Mouse (Mus musculus) spleen, postnatal 10 days (tissue): ENCODE data around the gene Pou5f1.

ENCODE experiments used
- DNase-seq, 2 experiments: peaks; one replicate each; pipeline ENCODE4 v3.0.0; 2021 to 2022; ENCODE audit warnings: low spot score in 2 of 2

Pou5f1 gene

DNA sequence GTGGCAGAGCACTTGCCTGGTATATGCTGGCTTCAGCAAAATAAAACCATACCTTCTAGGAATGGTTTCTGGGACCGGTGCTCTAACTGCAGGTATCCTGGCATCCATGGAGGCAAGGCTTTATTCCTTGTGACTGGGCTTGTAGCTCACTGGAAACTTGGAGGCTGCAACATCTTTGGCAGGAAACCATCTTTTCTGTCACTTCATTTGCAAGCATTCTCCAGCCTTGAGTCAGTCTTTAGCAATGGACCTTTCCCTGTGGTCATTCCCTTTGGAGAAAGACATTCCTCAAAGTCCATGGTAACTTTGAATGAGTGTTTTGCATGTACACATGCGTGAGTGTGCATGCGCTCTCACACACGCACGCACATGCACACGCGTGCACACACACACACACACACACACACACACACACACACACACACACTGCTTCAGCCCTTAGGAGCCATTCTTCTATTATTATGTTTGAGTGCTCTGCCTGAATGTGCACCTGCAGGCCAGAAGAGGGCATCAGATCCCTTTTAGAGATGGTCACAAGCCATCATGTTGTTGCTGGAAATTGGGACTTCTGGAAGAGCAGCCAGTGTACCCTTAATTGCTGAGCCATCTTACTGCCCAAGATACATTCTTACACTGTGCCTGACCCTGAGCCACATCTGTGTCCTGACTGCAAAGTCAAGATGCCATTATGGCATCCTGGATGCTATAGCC is 7.3 kb downstream of the Pou5f1 start:
- DNase-seq, result no peak

GRCm38 (mm10) chr17:35513886-35514285 is 8.1 kb downstream of the Pou5f1 start:
- peak; percentile 91 to 92 for DNase-seq

DNA sequence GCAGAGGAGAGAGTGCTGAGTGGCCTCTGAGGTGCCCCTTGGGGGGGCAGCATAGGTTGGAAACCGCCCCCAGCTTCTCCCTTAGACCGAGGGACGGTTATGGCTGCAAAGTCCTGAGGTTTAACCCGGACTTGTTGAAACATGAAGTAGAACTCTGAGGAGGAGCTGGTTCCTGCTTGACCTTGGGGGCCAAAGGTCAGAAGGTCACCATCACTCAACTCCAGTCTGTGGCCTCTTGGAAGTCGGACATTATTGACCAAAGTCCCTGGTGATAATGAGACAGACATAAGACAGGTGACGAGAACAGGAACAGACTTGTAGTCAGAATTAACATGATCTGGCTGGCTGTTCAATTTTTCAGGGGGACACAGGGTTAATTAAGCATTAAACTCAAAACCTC is 8.9 kb downstream of the Pou5f1 start:
- DNase-seq, result no peak

DNA sequence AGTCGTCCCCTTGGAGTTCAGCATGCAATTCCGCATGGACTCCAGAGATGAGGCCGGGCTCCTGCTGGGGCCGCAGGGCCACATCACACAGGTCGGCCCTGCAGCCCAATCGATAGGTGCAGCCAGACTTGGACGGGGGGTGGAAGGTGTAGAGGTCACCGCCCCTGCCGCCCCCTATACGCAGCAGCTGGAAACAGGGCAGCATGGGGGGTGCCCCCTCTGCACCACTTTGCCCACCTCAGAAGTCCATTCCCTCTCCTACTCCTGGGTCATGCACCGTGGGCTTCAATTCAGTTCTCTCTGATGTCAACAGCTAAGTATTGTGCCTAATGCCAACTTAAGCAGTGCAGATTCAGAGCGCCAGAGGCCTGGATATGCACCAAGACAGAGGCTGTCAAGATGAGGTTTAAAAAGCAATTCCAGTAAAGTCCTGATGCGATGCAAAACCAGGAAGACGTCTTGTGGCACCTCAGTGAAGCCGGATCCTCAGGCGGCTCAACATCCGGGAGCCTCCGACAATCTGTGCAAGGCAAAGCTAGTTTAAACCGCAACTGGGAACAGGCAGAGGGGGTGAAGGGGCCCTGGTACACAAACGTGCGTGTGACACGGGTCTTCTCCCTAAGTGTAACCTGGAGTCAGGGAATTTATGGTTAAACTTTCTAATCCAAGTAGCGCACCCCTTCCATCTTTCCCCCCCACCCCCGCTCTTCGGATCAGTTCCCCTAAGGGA is 10.3 kb downstream of the Pou5f1 start:
- DNase-seq, result peak in 1 of 2 experiments; percentile 35

DNA sequence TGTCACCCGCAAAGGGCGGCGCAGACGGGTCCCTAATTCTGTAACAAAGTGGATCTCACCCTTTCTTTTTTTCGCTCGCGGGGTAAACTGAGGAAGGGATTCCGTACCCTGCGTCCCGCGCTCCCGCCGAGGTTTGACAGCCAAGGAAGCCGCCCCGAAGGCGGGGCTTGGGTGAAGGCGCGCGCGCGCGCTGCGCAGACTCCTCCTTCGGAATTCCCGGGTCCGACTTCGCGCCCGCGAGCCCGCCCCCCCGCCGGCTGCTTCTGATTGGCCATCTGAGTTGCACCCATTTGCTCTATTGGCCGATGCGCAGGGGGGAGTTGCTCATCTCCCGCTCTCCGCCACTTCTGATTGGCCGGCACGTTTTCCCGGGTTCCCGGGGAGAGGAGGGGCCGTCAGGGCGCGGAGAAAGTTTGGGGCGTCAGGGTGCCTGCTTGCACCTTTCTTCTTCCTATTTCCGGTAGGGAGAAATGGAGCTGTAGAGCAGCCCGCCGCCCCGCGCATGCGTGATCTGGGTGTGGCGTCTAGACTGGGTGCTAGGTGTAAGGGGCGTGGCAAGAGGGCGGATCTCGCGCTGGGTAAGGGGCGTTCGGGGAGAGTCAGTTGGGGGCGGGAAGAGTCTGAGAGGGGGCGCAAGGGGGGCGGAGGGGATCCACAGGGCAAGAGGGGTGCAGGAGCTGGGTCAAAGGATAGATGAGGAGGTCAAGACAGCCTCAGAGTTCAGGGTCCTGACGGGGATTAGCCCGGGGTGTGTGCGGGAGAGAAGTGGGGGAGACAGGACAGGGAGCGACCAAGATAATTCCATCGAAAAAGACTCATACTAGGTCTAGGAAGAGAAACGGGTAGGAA is 11.1 kb downstream of the Pou5f1 start, which contains the start of the genes Tcf19 and Cchcr1:
TSS of gene Tcf19 (minus strand) at position 173 of the 849 bp plus-strand sequence.
TSS of gene Cchcr1 (plus strand) at position 449 of the 849 bp plus-strand sequence.
- DNase-seq, result peak; percentile 93 to 97

GRCm38 (mm10) chr17:35517526-35517925 is 11.7 kb downstream of the Pou5f1 start:
- peak in 1 of 2 experiments; percentile 42 for DNase-seq

- no peak for DNase-seq
These were observed 18.5 kb downstream of the Pou5f1 start for GRCm38 (mm10) chr17:35524354-35524753.

DNA sequence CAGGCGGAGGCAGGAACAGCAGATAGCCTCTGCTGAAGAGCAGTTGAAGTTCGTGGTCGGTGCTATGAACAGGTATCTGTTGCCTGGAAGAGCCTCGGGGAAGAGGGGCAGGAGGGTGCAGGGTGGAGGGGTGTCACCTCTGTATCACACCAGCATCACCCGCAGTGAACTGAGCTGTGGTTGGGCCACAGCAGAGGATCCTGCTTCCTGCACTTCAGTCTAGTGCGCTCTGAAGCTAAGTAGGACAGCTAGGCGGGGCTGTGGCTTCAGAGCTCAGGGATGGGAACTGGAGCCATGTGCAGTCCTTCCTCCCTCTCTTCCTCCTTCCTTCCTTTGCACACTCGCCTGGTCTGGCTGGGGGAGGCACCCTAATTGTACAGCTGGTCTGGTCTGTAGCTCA is 20.8 kb downstream of the Pou5f1 start:
- no peak for DNase-seq

- no peak for DNase-seq
These were observed 26.5 kb downstream of the Pou5f1 start for GRCm38 (mm10) chr17:35532360-35532759.

- DNase-seq, result no peak
These were observed 27.1 kb downstream of the Pou5f1 start, which contains the start of gene Psors1c2 for GRCm38 (mm10) chr17:35532901-35533300. Gene Psors1c2 (plus strand): TSS chr17:35533201.

- DNase-seq, result peak; percentile 60 to 82
These were observed 28.5 kb downstream of the Pou5f1 start for GRCm38 (mm10) chr17:35534343-35534742.

DNA sequence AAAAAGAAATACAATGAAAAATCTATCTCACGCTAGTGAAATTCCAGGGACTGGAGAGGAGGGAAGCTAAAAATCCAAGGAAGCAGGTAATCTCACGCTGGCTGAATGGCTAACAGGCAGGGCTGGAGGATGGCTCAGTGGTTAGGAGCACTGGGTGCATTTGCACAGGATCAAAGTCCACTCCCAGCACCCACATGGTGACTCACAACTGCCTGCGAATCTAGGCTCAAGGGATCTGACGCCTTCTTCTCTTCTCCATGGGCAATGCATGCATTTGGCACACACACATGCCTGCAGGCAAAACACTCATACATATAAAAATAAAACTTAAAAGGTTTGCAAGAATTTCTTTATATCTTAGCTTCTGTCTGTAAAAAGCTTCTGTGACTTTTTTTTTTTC is 31.6 kb downstream of the Pou5f1 start:
- no peak for DNase-seq

- DNase-seq, result no peak
These were observed 32.7 kb downstream of the Pou5f1 start for GRCm38 (mm10) chr17:35538476-35538875.

DNA sequence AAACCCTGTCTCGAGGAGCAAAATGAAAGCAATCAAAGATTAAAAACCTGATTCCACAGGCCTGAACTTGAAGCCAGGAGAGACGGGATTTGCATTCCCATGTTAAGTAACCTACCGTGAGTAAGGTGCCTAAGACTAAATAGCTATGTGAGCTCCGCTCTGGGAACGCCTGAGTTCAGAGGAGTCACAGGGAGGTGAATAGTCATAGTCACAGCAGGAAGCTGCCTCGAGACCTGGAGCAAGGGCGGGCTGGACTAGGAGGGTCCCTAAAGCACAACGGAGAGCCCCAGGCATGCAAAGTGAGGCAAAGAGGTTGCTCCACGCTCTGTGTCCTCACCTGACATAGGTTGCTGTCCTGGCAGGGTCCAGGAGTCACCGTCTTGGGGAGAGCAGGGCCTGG is 33.7 kb downstream of the Pou5f1 start:
- DNase-seq, result no peak

- no peak for DNase-seq
These were observed 37.1 kb downstream of the Pou5f1 start for GRCm38 (mm10) chr17:35542761-35543411.

DNA sequence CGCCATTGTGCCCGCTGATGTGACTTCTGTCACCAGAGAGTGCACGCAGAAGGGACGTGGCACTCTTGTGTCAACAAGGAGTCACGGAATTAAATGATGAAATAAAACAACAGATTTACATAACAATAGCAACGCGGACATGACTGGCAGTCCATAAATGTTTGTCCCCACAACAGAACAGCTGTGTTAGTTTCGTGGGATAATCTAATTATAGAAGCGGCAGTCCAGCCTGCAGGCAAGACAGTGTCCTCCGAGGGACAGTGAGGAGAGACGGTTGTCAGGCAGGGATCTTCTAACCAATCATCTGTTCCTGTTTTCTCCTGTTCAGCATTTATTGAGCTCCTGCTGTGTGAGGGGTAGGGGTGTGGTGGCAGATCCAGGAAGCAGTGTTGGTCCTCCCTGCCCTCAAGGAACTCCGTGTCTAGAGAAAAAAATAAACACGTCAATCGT is 37.6 kb downstream of the Pou5f1 start:
- no peak for DNase-seq

DNA sequence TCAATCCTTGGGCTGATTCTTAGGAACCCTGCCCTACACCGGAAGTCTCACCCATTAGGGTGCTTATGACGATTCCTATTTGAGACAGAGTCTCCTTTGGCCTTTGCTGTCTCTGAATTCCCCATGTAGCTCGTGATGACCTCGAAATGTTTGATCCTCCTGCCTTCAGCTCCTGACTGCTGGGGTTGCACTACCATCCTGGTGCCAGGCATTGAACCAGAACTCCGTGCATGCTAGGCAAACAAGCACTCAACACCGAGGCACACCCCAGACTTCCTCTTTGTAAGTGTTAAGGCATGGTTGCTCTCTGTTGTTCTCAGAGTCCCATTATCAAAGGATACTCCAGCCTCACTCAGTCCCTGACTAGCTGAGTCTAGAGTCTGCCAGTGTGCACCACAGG is 38.2 kb downstream of the Pou5f1 start:
- DNase-seq, result no peak

DNA sequence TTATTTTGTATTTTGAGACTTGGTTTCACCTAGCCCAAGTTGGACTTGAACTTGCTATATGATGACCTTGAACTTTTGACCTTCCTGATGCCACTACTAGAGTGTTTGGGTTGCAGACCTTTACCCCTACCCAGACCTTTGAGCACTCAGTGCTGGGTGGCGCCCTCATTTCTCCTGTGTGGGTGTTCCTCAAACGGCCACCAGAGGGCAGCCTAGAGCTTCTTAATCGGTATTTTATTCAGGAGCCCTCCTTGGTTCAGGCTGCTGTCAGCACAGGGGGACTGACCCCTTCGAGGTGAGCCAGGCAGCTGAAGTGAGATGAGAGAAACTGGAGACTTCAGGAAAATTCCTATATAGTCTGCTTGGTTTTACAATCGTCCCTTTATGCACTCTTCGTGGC is 38.9 kb downstream of the Pou5f1 start:
- peak; percentile 32 to 66 for DNase-seq

- no peak for DNase-seq
These were observed 41.6 kb downstream of the Pou5f1 start for GRCm38 (mm10) chr17:35547465-35547864.

DNA sequence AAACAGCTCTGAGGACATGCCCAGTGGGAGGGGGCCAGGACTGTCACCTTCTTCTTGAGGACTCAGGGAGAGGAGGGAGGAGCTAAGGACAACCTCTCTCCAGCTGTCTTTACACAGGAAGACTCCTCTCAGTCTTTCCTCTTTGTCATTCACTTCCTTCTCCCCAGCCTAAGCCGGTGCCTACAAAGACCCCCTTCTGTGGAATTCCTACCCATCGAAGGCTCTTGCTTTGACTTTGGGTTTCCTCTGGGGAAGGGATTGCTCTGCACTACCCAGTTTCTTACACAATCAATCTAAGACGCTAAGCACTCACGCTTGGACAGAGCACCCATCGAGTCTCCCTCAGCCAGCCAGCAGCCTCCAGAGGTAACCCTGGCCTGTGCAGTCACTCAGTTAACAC is 42.8 kb downstream of the Pou5f1 start:
- no peak for DNase-seq

DNA sequence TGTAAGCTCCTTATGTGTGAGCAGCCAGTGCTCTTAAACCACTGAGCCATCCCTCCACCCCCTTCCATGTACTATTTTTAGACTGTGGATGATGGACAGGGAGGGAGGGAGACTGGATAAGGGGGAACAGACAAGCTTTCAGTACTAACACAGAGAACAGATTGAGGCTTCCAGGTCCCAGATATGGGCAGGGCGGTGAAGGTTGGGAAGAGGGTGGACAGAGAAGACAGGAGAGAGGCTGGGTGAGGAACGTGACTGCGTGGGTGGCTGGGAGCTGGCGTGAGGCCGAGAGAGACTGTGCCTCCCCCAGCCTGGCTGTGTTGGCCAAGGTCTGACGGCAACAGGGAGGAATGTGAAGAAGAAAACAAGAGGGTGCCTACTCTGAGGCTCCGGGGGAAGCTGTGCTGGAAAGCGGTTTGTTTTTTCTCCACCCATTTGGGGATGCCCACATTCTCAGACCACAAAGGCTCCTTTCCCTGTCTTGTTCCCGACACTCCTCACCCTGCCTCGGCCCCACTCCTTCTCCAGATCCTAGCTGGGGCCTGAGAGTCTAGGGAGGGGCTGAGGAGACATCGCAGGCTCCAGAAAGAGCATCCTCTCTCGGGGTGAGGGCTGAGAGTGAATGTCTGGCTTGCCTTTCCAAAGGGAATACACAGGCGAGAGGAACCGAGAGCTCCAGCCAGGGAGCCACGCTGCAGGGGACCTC is 43.8 kb downstream of the Pou5f1 start:
- DNase-seq, result no peak
